Mouse (Mus musculus) induced T-regulatory cell, adult 2 months (primary cell): Measurements from ENCODE around the gene Ccdc6.

Source experiments
- DNase-seq: peaks from one replicate; pipeline ENCODE4 v3.0.0-alpha.2; 2012; ENCODE audit warnings: low read depth

Ccdc6 gene

GRCm38 (mm10) chr10:70132714-70133113 is 35.8 kb downstream of the Ccdc6 start:
- DNase-seq, result peak; percentile 32

DNA sequence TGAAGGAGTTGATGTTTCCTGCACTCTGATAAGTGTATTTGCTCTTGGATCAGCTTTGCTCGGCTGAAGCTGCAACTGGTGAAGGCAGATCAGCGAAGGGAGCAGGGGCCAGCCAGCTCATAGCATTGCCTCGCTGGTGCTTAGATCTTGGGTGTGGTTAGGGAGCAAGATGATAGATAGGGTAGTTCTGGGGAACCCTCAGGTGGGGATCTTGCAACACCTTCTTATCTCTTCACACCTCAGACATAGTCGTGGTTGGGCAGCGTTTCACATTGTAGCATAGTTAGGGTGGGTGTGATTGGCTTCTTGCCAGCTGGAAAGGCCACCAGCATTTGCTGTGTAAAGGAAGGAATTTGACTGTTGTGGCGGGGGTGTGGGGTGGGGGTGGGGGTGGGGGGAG is 36.3 kb downstream of the Ccdc6 start:
- peak; percentile 60 for DNase-seq

- DNase-seq, result peak; percentile 81
Observed at GRCm38 (mm10) chr10:70135680-70136079, 38.8 kb downstream of the Ccdc6 start.

- DNase-seq, result no peak
Observed at GRCm38 (mm10) chr10:70137652-70138051, 40.7 kb downstream of the Ccdc6 start.

- peak; percentile 40 for DNase-seq
Observed at GRCm38 (mm10) chr10:70138150-70138549, 41.2 kb downstream of the Ccdc6 start.

DNA sequence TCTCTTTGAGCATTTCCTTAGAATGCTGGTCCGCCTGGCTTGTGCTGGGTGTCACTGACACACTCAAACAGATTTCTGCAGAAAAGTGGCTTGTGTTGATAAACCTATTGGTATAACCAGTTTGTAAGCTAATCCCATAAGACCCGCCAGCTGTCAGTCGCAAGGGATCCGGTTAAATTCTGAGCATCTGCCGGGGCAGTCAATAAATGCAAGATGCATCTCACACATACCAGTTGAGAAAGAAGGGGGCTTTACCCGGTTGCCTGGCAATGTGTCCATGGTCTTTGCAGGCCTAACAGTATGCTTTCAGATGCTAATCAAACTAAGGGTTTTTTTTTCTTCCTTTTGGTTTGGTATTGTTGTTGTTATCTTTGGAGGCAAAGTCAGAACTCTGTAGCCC is 42.4 kb downstream of the Ccdc6 start:
- no peak for DNase-seq

DNA sequence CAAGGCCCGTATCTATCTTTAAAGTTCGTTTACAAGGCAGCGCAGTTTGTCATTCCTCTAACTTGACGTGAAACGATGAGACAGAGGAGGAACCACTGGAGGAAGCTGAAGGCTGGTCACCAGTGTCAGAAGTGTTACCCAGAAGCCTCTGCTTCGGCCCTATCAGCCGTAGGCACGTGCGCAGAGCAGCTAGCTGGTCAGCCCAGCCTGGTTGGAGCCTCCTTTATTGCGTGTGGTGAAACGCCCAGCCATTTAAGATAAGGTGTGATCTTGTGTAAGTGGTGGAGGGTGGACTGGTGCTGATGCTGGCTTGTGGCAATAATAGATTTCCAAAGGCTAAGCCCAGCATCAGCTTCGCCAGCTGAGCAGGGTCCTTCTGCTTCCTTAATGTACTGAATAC is 43.5 kb downstream of the Ccdc6 start:
- DNase-seq, result no peak

DNA sequence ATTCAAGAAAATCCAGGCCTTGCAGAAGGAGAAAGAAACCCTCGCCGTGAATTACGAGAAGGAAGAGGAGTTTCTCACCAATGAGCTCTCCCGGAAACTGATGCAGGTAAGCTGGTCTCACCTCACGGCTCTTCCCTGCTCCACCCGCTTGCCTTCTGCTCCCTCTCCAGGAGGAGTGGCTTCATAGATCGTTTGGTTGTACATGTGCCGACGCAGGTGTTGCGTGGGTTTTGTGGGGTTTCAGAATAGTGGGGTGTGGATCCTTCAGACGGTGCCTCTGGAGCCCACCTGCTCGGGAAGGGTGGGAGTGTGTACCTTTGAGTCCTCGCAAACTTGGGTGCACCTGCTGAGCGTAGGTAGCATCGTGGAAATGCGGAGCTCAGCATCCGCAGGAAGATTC is 45.7 kb downstream of the Ccdc6 start:
- DNase-seq, result no peak

DNA sequence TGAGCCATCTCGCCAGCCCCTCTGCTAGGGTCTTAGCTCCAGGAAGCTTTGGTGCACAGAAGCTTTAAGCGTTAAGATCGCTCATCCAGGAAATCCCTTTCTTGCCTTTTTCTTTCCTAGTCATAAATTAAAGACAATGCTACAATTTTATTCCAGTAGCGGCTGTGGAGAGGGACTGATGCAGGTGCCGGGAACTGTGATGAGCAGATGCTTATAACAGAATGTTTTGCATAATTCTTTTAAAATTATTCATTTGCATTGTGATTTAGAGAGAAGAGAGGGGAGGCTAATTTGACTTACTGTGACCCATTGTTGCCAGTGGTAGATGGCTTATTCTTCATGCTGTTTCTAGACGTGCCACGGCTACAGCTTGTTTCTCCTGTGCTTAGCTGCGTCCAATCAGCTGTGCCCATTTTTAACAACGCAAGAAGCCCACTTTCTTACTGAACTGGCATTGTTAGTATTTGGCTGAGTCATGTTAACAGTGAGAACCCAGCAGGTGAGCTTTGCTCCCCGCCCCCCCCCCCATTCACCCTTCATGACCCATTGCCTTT is 47.2 kb downstream of the Ccdc6 start:
- no peak for DNase-seq

- DNase-seq, result no peak
Observed at GRCm38 (mm10) chr10:70145873-70146272, 49.0 kb downstream of the Ccdc6 start.

- no peak for DNase-seq
Observed at GRCm38 (mm10) chr10:70149093-70149492, 52.2 kb downstream of the Ccdc6 start.

DNA sequence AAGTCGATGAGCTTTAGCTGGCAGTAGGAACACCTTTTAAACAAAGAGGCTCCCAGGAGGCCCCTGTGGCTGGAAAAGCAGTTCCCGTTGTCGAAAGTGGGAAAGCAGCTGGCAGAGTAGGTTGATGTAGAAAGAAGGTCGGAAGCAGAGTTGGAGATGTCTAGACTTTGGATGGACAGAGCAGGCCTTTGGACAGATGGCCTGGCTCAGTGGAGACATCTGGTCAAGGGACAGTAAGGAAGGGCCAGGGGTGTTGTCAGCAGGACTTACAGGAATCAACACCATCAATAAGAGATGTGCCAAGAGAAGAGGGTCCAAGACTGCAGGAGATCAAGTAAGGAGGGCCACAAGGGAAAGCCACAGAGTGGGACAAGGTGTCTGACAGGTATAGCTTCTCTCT is 53.4 kb downstream of the Ccdc6 start:
- no peak for DNase-seq

DNA sequence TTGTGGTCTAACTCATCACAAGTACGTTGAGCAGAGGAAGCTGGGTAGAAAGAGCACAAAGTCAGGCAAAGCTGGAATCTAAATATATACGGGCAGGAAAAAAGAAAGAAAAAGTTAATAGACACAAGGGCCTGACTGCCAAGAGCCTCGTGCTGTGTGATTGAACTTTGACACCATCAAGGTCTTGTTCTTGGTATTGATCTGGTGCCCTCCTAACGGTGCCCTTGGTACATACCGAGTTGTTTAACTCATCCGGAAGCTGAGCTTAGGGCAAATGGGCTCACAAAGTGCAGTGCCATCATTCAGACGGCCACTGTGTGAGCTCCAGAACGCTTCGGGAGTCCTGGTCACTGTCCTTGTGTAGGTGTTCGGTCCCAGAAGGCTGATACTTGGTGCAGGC is 54.2 kb downstream of the Ccdc6 start:
- no peak for DNase-seq

- DNase-seq, result no peak
Observed at GRCm38 (mm10) chr10:70152190-70152743, 55.3 kb downstream of the Ccdc6 start.

- DNase-seq, result no peak
Observed at GRCm38 (mm10) chr10:70153810-70154209, 56.9 kb downstream of the Ccdc6 start.

- DNase-seq, result peak; percentile 70
Observed at GRCm38 (mm10) chr10:70156431-70157165, 59.7 kb downstream of the Ccdc6 start.

DNA sequence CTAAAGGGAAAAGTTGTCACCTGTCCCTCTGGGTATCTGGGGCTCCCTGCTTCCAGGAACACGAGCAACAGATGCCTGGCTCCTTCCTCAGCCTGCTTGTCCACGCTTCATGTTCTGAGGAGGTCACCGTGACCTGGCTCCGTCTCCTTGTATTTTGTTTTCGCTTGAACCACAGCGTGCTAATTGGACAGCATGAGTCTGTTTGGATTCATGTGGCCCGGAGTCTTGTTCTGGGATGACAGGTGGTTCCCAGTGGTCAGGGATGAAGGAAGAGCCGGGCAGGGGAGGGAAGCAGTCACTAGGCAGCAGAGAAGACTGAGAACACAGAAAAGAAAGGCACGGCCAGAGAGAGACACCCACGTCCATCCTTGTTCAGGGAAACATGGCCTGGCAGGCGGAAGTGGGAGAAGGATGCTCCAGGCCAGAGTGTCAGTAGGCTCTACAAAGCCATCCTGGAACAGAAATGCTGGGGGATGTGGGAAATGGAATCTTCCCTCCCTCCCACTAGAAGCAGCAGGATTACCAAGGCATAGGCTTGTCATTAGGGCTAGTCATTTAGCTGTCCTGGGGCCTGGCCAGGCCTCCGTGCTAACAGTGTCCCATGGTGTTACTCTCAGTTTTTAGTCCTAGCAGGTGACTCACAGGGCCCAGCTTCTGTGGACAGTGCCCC is 62.9 kb downstream of the Ccdc6 start:
- DNase-seq, result no peak

- no peak for DNase-seq
Observed at GRCm38 (mm10) chr10:70160811-70161210, 63.9 kb downstream of the Ccdc6 start.

- no peak for DNase-seq
Observed at GRCm38 (mm10) chr10:70161504-70161903, 64.6 kb downstream of the Ccdc6 start.

- no peak for DNase-seq
Observed at GRCm38 (mm10) chr10:70163681-70164080, 66.8 kb downstream of the Ccdc6 start.

GRCm38 (mm10) chr10:70165877-70166276 is 69.0 kb downstream of the Ccdc6 start:
- no peak for DNase-seq

- DNase-seq, result no peak
Observed at GRCm38 (mm10) chr10:70166427-70166826, 69.5 kb downstream of the Ccdc6 start.

GRCm38 (mm10) chr10:70167625-70168024 is 70.7 kb downstream of the Ccdc6 start:
- no peak for DNase-seq
